Mouse (Mus musculus): Measurements from ENCODE around the gene Gm10972.
"Not testable (repeated sequence)": the region's sequence is repeated elsewhere in the genome, so short reads cannot be mapped to it uniquely, and the experiment has no call there.

Gene Gm10972

GRCm38 (mm10) chr3:94642495-94643162 is at the start of gene Gm10972:
Gene Gm10972 (plus strand): TSS chr3:94643112.
- not testable (repeated sequence) for DNase-seq

- DNase-seq, result no peak
Measured at GRCm38 (mm10) chr3:94595871-94596287, 47.0 kb upstream of the Gm10972 start.

- no peak for DNase-seq
Measured at GRCm38 (mm10) chr3:94597224-94597779, 45.6 kb upstream of the Gm10972 start.

GRCm38 (mm10) chr3:94601959-94602358 is 41.0 kb upstream of the Gm10972 start:
- DNase-seq, result peak; percentile 50 to 83

- DNase-seq, result no peak
Measured at GRCm38 (mm10) chr3:94609621-94610020, 33.3 kb upstream of the Gm10972 start.

GRCm38 (mm10) chr3:94610581-94610980 is 32.3 kb upstream of the Gm10972 start:
- no peak for DNase-seq

GRCm38 (mm10) chr3:94611343-94611742 is 31.6 kb upstream of the Gm10972 start:
- DNase-seq, result no peak

- DNase-seq, result no peak
Measured at GRCm38 (mm10) chr3:94611834-94612233, 31.1 kb upstream of the Gm10972 start.

GRCm38 (mm10) chr3:94612274-94612673 is 30.6 kb upstream of the Gm10972 start:
- DNase-seq, result no peak

- DNase-seq, result no peak
Measured at GRCm38 (mm10) chr3:94613258-94613878, 29.5 kb upstream of the Gm10972 start.

- peak; percentile 45 to 70 for DNase-seq
Measured at GRCm38 (mm10) chr3:94616717-94617116, 26.2 kb upstream of the Gm10972 start.

- no peak for DNase-seq
Measured at GRCm38 (mm10) chr3:94621740-94622507, 21.0 kb upstream of the Gm10972 start.

GRCm38 (mm10) chr3:94622550-94622949 is 20.4 kb upstream of the Gm10972 start:
- DNase-seq, result no peak

- no peak for DNase-seq
Measured at GRCm38 (mm10) chr3:94624281-94624680, 18.6 kb upstream of the Gm10972 start.

GRCm38 (mm10) chr3:94628712-94629111 is 14.2 kb upstream of the Gm10972 start:
- no peak for DNase-seq

GRCm38 (mm10) chr3:94629876-94630275 is 13.0 kb upstream of the Gm10972 start:
- no peak for DNase-seq

- no peak for DNase-seq
Measured at GRCm38 (mm10) chr3:94648755-94649590, 6.1 kb downstream of the Gm10972 start.

GRCm38 (mm10) chr3:94650409-94650808 is 7.5 kb downstream of the Gm10972 start:
- DNase-seq, result peak; percentile 23 to 44

GRCm38 (mm10) chr3:94653967-94654366 is 11.1 kb downstream of the Gm10972 start:
- DNase-seq, result peak in 1 of 2 experiments; percentile 33

- not testable (repeated sequence) for DNase-seq
Measured at GRCm38 (mm10) chr3:94657852-94658739, 15.2 kb downstream of the Gm10972 start.

GRCm38 (mm10) chr3:94658740-94659095 is 15.8 kb downstream of the Gm10972 start, which contains the start of gene Tuft1:
Gene Tuft1 (minus strand): TSS chr3:94658872.
- DNase-seq, result peak; percentile 82 to 84
